ENCODE assay signal across 23 mouse cellular contexts in the genomic region with DNA sequence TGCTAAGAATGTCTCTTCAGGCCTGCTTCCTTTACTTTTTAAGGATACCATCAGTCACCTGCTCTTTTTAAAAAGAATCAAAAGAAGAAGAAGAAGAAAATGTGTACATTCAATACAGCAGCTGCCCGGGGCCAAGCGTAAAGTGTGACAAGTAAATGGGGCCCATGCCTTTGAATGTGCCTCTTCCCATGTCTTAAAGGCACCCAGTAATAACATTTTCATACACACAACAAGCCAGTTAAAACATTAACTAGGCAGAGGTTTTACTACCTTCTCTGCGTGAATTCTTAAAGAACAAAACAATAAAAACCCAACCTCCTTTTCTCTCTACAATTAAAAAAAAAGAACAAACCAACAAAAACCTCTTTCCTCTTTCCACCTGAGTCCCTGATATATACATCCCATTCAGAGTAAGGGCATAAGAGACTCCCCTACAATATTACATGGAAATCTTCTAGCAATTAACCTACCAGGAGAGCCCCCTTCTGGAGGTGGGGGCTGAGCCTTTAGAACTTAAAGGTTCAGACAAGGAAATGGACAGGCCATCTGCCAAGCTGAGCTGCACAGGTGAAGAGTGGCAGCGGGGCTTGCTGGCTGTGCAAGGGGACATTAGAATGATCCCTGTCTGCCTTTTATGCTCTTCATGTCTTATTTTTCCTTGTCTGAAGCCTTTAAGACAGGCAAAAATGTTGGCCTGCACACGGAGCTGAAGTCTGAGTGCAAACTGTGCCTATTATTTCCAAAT. TPM values are rescaled to one million over a fixed set of nuclear protein-coding genes. Genes with fewer than 3 reads are reported as not detected.
DNase-seq lines count a peak whose midpoint lies in the region; ATAC-seq and TF ChIP-seq lines count a peak whose summit lies in the region.
"Had no signal": no experiment of that assay in that cellular context is flagged by ENCODE, and none has a peak within 500 bp of the region (broad histone marks: within the 10 kb centered on the region; RNA-seq: fewer than 3 reads in every experiment).

No protein-coding gene starts in this region.

- H3K27ac ChIP-seq in heart, embryonic 11.5 days (ENCODE audit: low read depth, low read length): no peak overlapping the region
- no peak overlapping the region for H3K27ac ChIP-seq in intestine, embryonic 15.5 days
- peak overlapping the region; percentile 9; the same call in 1 of the 2 replicates for H3K27ac ChIP-seq in intestine, embryonic 16.5 days (ENCODE audit: low read length)
- peak overlapping the region; percentile 36; the same call in 1 of the 2 replicates for H3K27ac ChIP-seq in intestine, postnatal 0 days (ENCODE audit: low read depth, low read length)

- H3K27me3 ChIP-seq in heart, embryonic 11.5 days (ENCODE audit: control insufficient read depth, insufficient read depth, low read length): no peaks in the 10 kb centered on the region
- H3K27me3 ChIP-seq in intestine, embryonic 15.5 days (replicated peaks): no peaks in the 10 kb centered on the region
- no peaks in the 10 kb centered on the region for H3K27me3 ChIP-seq in intestine, embryonic 16.5 days (replicated peaks; ENCODE audit: control insufficient read depth, insufficient read depth, low read length)
- no peaks in the 10 kb centered on the region for H3K27me3 ChIP-seq in intestine, postnatal 0 days (replicated peaks; ENCODE audit: control insufficient read depth, insufficient read depth, low read length)
- H3K27me3 ChIP-seq: CH12.LX, Patski had no signal

- ATAC-seq in heart, embryonic 11.5 days (replicated peaks; ENCODE audit: insufficient number of reproducible peaks, low FRiP score, low TSS enrichment): no peak
- ATAC-seq in intestine, embryonic 15.5 days: peak; percentile 62; the same call in 1 of the 2 replicates
- peak; percentile 73; the same call in 1 of the 2 replicates for ATAC-seq in intestine, embryonic 16.5 days
- 0 out of 2 replicates have a peak, but pooled peaks have one; percentile 51 for ATAC-seq in intestine, postnatal 0 days
- ATAC-seq: activated CD4-positive, CD25-positive, alpha-beta regulatory T cell, adult 4 months; CD4-positive, CD25-positive, alpha-beta regulatory T cell, adult 4 months; Patski had no signal

- no peak for TF ChIP-seq CTCF in intestine, postnatal 0 days (IDR thresholded peaks at IDR 0.05; ENCODE audit: low read depth)

- WGBS in heart, embryonic 11.5 days (ENCODE audit: insufficient replicate concordance): 90% methylated on average over 5 of the region's 5 CpGs
- WGBS in intestine, embryonic 15.5 days: 77% methylated on average over 5 of the region's 5 CpGs
- 82% methylated on average over 5 of the region's 5 CpGs for WGBS in intestine, embryonic 16.5 days
- WGBS in intestine, postnatal 0 days: 49% methylated on average over 5 of the region's 5 CpGs

- H3K4me2 ChIP-seq in heart, embryonic 11.5 days: no peak overlapping the region
- H3K4me2 ChIP-seq in intestine, embryonic 15.5 days (replicated peaks): no peak overlapping the region
- no peak overlapping the region for H3K4me2 ChIP-seq in intestine, embryonic 16.5 days (ENCODE audit: low read depth, low read length)
- H3K4me2 ChIP-seq in intestine, postnatal 0 days (replicated peaks; ENCODE audit: low read depth): peak overlapping the region; percentile 30; the same call in 1 of the 2 replicates

- H3K9ac ChIP-seq in heart, embryonic 11.5 days (ENCODE audit: low read depth, low read length): no peak overlapping the region
- no peak overlapping the region for H3K9ac ChIP-seq in intestine, embryonic 15.5 days
- H3K9ac ChIP-seq in intestine, embryonic 16.5 days (ENCODE audit: low read depth, low read length): no peak overlapping the region
- no peak overlapping the region for H3K9ac ChIP-seq in intestine, postnatal 0 days (ENCODE audit: low read depth, low read length)

- no peaks in the 10 kb centered on the region for H3K9me3 ChIP-seq in heart, embryonic 11.5 days (replicated peaks; ENCODE audit: control insufficient read depth, low read length)
- no peaks in the 10 kb centered on the region for H3K9me3 ChIP-seq in intestine, embryonic 15.5 days
- no peaks in the 10 kb centered on the region for H3K9me3 ChIP-seq in intestine, embryonic 16.5 days (ENCODE audit: control insufficient read depth, low read length)
- H3K9me3 ChIP-seq in intestine, postnatal 0 days (ENCODE audit: control insufficient read depth): no peaks in the 10 kb centered on the region
- H3K9me3 ChIP-seq: G1E had no signal

- peak; percentile 61 for DNase-seq in heart, adult 11 months
- DNase-seq in kidney, postnatal 36 days: no peak
- DNase-seq in cerebellum, adult 18-20 months: no peak
- DNase-seq in Muller cell, postnatal 12 days (ENCODE audit: inconsistent ontology term): no peak
- DNase-seq: adrenal gland, adult 2 months; adrenal gland, adult 8-10 months; adrenal gland, postnatal 10 days; adrenal gland, postnatal 14 days; adrenal gland, postnatal 25 days; adrenal gland, postnatal 36 days; B cell, adult 2 months; cerebellum, adult 11 months; cerebellum, adult 11-12 months; cerebellum, adult 2 months had no signal

- H3K36me3 ChIP-seq in heart, embryonic 11.5 days (ENCODE audit: control insufficient read depth, insufficient read depth, low read length): peaks cover 15% of the 10 kb centered on the region
- H3K36me3 ChIP-seq in intestine, embryonic 15.5 days: peaks cover 23% of the 10 kb centered on the region
- H3K36me3 ChIP-seq in intestine, embryonic 16.5 days (ENCODE audit: control insufficient read depth, insufficient read depth, low read length): peaks cover 4% of the 10 kb centered on the region; the same call in 1 of the 2 replicates
- H3K36me3 ChIP-seq in intestine, postnatal 0 days (ENCODE audit: control insufficient read depth, insufficient read depth): peaks cover 30% of the 10 kb centered on the region

- H3K4me3 ChIP-seq in heart, embryonic 11.5 days (ENCODE audit: low read depth, low read length): no peak overlapping the region
- no peak overlapping the region for H3K4me3 ChIP-seq in intestine, embryonic 15.5 days (replicated peaks)
- H3K4me3 ChIP-seq in intestine, embryonic 16.5 days (ENCODE audit: low read length): no peak overlapping the region
- no peak overlapping the region for H3K4me3 ChIP-seq in intestine, postnatal 0 days (ENCODE audit: low read depth, low read length)

- H3K4me1 ChIP-seq in heart, embryonic 11.5 days (ENCODE audit: control insufficient read depth, insufficient read depth, low read length): no peaks in the 10 kb centered on the region
- H3K4me1 ChIP-seq in intestine, embryonic 15.5 days (replicated peaks): no peaks in the 10 kb centered on the region
- no peaks in the 10 kb centered on the region for H3K4me1 ChIP-seq in intestine, embryonic 16.5 days (ENCODE audit: control insufficient read depth, insufficient read depth, low read length)
- no peaks in the 10 kb centered on the region for H3K4me1 ChIP-seq in intestine, postnatal 0 days (replicated peaks; ENCODE audit: control insufficient read depth, insufficient read depth, low read length)

RNA-seq across cellular contexts. Expression of a gene that starts 7.1 kb away (rescaled TPM):
- polyA plus RNA-seq in heart, embryonic 11.5 days (2014; fragmentation: Nextera tagmentation; extraction: Ambion mirVana): 10.8 and 12.5 TPM in 2 replicates
- polyA plus RNA-seq in intestine, embryonic 15.5 days (2015; fragmentation: Nextera tagmentation; extraction: Ambion mirVana): 11.9 and 12.5 TPM in 2 replicates
- 10.2 and 10.3 TPM in 2 replicates for polyA plus RNA-seq in intestine, embryonic 16.5 days (2015; fragmentation: Nextera tagmentation; extraction: Ambion mirVana)
- polyA plus RNA-seq in intestine, postnatal 0 days (2015; fragmentation: Nextera tagmentation; extraction: Ambion mirVana): 6.0 and 6.8 TPM in 2 replicates

RNA-seq across cellular contexts. Expression of a gene that starts 7.4 kb away (rescaled TPM):
- 10.8 and 16.4 TPM in 2 replicates for polyA plus RNA-seq in heart, embryonic 11.5 days (2014; fragmentation: Nextera tagmentation; extraction: Ambion mirVana)
- polyA plus RNA-seq in intestine, embryonic 15.5 days (2015; fragmentation: Nextera tagmentation; extraction: Ambion mirVana): 12.0 and 12.6 TPM in 2 replicates
- polyA plus RNA-seq in intestine, embryonic 16.5 days (2015; fragmentation: Nextera tagmentation; extraction: Ambion mirVana): 10.7 and 11.1 TPM in 2 replicates
- 4.5 and 4.8 TPM in 2 replicates for polyA plus RNA-seq in intestine, postnatal 0 days (2015; fragmentation: Nextera tagmentation; extraction: Ambion mirVana)

Comparison
In these comparisons a context has a peak if more than half of its experiments do, and no peak if none do; other contexts are left out.
1. H3K27ac ChIP-seq: peak in intestine, embryonic 16.5 days (single experiment) and intestine, postnatal 0 days (single experiment); none in heart, embryonic 11.5 days (single experiment) and intestine, embryonic 15.5 days (single experiment).